Comparison of ENCODE assay signal across 8 mouse cellular contexts in genomic region chr5:125179007-125179734, GRCm38 (mm10). TPM values are rescaled to one million over a fixed set of nuclear protein-coding genes. Genes with fewer than 3 reads are reported as not detected.
DNase-seq lines count a peak whose midpoint lies in the region; ATAC-seq lines count a peak whose summit lies in the region.

Gene Ncor2, minus strand, starts transcription at chr5:125179219.

- H3K4me3 ChIP-seq in heart, embryonic 13.5 days: peak within 1 kb of the TSS; percentile 91
- peak within 1 kb of the TSS; percentile 77 for H3K4me3 ChIP-seq in liver, embryonic 13.5 days (replicated peaks)
- peak within 1 kb of the TSS; percentile 76 for H3K4me3 ChIP-seq in stomach, embryonic 16.5 days (replicated peaks; ENCODE audit: low read length)

- WGBS in heart, embryonic 13.5 days: 0% methylated on average over 63 of the region's 87 CpGs
- under 1% methylated on average over 87 of the region's 87 CpGs for WGBS in liver, embryonic 13.5 days (ENCODE audit: insufficient replicate concordance)
- under 1% methylated on average over 72 of the region's 87 CpGs for WGBS in stomach, embryonic 16.5 days

- peak; percentile 73 for ATAC-seq in erythroid progenitor cell, adult 5-6 weeks (replicated peaks; ENCODE audit: low FRiP score, poor library complexity, severe bottlenecking)
- peak; percentile 58 for ATAC-seq in heart, embryonic 13.5 days (ENCODE audit: extremely low read depth, insufficient number of reproducible peaks, low FRiP score, low TSS enrichment)
- ATAC-seq in liver, embryonic 13.5 days (ENCODE audit: low read depth): peak; percentile 83
- ATAC-seq in stomach, embryonic 16.5 days (ENCODE audit: insufficient read depth, low FRiP score): peak; percentile 83

- H3K27ac ChIP-seq in heart, embryonic 13.5 days (replicated peaks): peak within 1 kb of the TSS; percentile 96
- H3K27ac ChIP-seq in liver, embryonic 13.5 days: peak within 1 kb of the TSS; percentile 69
- H3K27ac ChIP-seq in stomach, embryonic 16.5 days (ENCODE audit: low read length): peak within 1 kb of the TSS; percentile 99

- H3K9me3 ChIP-seq in heart, embryonic 13.5 days: no peaks in the 10 kb centered on the region
- no peaks in the 10 kb centered on the region for H3K9me3 ChIP-seq in liver, embryonic 13.5 days (replicated peaks)
- H3K9me3 ChIP-seq in stomach, embryonic 16.5 days (replicated peaks; ENCODE audit: control insufficient read depth, low read length): no peaks in the 10 kb centered on the region

- peaks cover 56% of the 10 kb centered on the region for H3K4me1 ChIP-seq in heart, embryonic 13.5 days
- H3K4me1 ChIP-seq in liver, embryonic 13.5 days (replicated peaks): peaks cover 61% of the 10 kb centered on the region
- H3K4me1 ChIP-seq in stomach, embryonic 16.5 days (ENCODE audit: control insufficient read depth, insufficient read depth, low read length): peaks cover 53% of the 10 kb centered on the region

- H3K9ac ChIP-seq in heart, embryonic 13.5 days: peak within 1 kb of the TSS; percentile 97
- H3K9ac ChIP-seq in liver, embryonic 13.5 days: peak within 1 kb of the TSS; percentile 78
- H3K9ac ChIP-seq in stomach, embryonic 16.5 days (ENCODE audit: low read length): peak within 1 kb of the TSS; percentile 93

- H3K27me3 ChIP-seq in heart, embryonic 13.5 days (replicated peaks): no peaks in the 10 kb centered on the region
- peaks cover 26% of the 10 kb centered on the region; the same call in 1 of the 2 replicates for H3K27me3 ChIP-seq in liver, embryonic 13.5 days
- 0 out of 2 replicates have a peak, but pooled peaks cover 2% of the 10 kb centered on the region for H3K27me3 ChIP-seq in stomach, embryonic 16.5 days (ENCODE audit: control insufficient read depth, insufficient read depth, low read length)

- H3K4me2 ChIP-seq in heart, embryonic 13.5 days: peak within 1 kb of the TSS; percentile 98
- H3K4me2 ChIP-seq in liver, embryonic 13.5 days: peak within 1 kb of the TSS; percentile 96
- peak within 1 kb of the TSS; percentile 96 for H3K4me2 ChIP-seq in stomach, embryonic 16.5 days (ENCODE audit: low read depth, low read length)

- DNase-seq in CD4-positive, CD25-positive, alpha-beta regulatory T cell, adult 2 months (ENCODE audit: low read depth, low spot score): peak; percentile 92
- peak; percentile 85 for DNase-seq in brain, embryonic 18.5 days (ENCODE audit: low read depth, low spot score)
- DNase-seq in kidney, postnatal 10 days: peak; percentile 93
- peak; percentile 52 for DNase-seq in liver, embryonic 13.5 days
- peak; percentile 87 for DNase-seq in neural tube, embryonic 10.5 days (ENCODE audit: extremely low spot score, low spot score)

- H3K36me3 ChIP-seq in heart, embryonic 13.5 days: no peaks in the 10 kb centered on the region
- no peaks in the 10 kb centered on the region for H3K36me3 ChIP-seq in liver, embryonic 13.5 days
- H3K36me3 ChIP-seq in stomach, embryonic 16.5 days (ENCODE audit: control insufficient read depth, insufficient read depth, low read length): no peaks in the 10 kb centered on the region

RNA-seq across cellular contexts. Expression of gene Ncor2, which starts in this region (rescaled TPM):
- 10.5 and 37.3 TPM in 2 replicates for total RNA-seq in erythroid progenitor cell, adult 5-6 weeks (2015; ENCODE audit: low replicate concordance)
- 0.91 and 2.6 TPM in 2 replicates for total RNA-seq in erythroid progenitor cell, adult 5-6 weeks (2017; ENCODE audit: low replicate concordance)
- 16.5 and 17.0 TPM in 2 replicates for polyA plus RNA-seq in heart, embryonic 13.5 days (2015; fragmentation: Nextera tagmentation; extraction: Ambion mirVana)
- polyA plus RNA-seq in liver, embryonic 13.5 days (2015; fragmentation: Nextera tagmentation; extraction: Ambion mirVana): 3.9 and 4.5 TPM in 2 replicates
- polyA plus RNA-seq in stomach, embryonic 16.5 days (2015; fragmentation: Nextera tagmentation; extraction: Ambion mirVana): 21.4 and 24.6 TPM in 2 replicates

Comparison
In these comparisons a context has a peak if more than half of its experiments do, and no peak if none do; other contexts are left out.
1. Peak in every context shown above with its lines: DNase-seq, ATAC-seq, H3K4me3 ChIP-seq and H3K27ac ChIP-seq.